In the genomic region with DNA sequence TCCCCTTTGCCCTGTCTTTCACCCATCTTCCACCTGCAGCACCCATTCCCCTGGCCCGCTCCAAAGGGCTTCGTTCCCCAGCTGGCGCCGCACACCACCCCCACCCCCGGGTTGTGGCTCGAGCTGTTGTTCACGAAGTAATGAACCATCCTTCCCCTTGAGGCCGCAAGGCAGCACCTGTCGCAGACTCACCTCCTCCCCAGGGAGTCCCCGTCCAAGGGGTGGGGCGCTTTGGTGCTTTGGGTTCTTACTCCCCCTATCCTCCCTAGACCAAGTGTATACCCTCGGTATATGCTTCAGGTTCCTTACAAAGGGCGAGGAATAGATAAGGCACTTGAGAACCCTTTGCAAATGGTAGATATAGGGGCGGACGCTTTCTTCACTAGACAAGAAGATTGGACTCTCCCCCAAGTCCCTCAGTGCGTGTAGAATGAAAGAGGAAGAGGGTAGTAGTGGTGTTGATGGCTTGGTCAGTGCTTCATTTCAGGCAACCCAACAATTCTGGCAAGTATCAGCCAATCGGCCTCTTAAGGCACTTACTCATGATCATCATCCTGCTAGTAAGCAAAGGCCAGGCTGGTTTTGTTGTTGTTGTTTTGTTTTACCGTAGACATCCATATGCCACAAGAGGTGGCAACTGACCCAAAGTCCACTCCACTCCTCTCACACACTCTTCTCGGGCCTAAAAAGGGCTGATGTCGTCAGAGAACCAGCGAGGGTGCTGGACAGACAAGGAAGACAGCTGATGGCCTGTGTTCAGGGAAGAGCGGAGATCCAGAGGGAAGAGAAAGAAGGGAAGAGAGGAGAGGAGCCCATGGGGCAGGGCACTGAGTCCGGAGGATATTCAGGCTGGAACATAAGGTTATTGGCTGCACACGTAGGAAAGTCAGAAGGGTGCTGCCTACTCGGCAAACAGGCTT, we compare ENCODE assay signal across 8 mouse cellular contexts. TPM values are rescaled to one million over a fixed set of nuclear protein-coding genes. Genes with fewer than 3 reads are reported as not detected.
DNase-seq lines count a peak whose midpoint lies in the region; ATAC-seq and TF ChIP-seq lines count a peak whose summit lies in the region.

No protein-coding gene starts in this region.

- no peaks in the 10 kb centered on the region for H3K27me3 ChIP-seq in hindbrain, postnatal 0 days (ENCODE audit: insufficient read depth, low read length)
- H3K27me3 ChIP-seq in lung, postnatal 0 days (replicated peaks; ENCODE audit: insufficient read depth, low read length), result no peaks in the 10 kb centered on the region

- TF ChIP-seq CTCF in embryonic fibroblast, embryonic 13.5 days (IDR thresholded peaks at IDR 0.05; ENCODE audit: borderline replicate concordance, insufficient read depth, low read length), result no peak
- TF ChIP-seq CTCF in hindbrain, postnatal 0 days (IDR thresholded peaks at IDR 0.05; ENCODE audit: low read depth), result no peak
- TF ChIP-seq CTCF in lung, postnatal 0 days (IDR thresholded peaks at IDR 0.05), result no peak

- ATAC-seq in hindbrain, postnatal 0 days, result no peak
- ATAC-seq in lung, postnatal 0 days, result no peak

- TF ChIP-seq EP300 in lung, postnatal 0 days (IDR thresholded peaks at IDR 0.05), result no peak

- peak overlapping the region; percentile 93 for H3K27ac ChIP-seq in embryonic fibroblast, embryonic 13.5 days (ENCODE audit: insufficient read depth, low read length)
- peak overlapping the region; percentile 65; the same call in 1 of the 2 replicates for H3K27ac ChIP-seq in hindbrain, postnatal 0 days
- peak overlapping the region; percentile 97 for H3K27ac ChIP-seq in lung, postnatal 0 days (ENCODE audit: low read length)

- peaks cover 11% of the 10 kb centered on the region for H3K4me1 ChIP-seq in embryonic fibroblast, embryonic 13.5 days (ENCODE audit: control insufficient read depth, insufficient read depth, low read length)
- H3K4me1 ChIP-seq in hindbrain, postnatal 0 days (ENCODE audit: insufficient read depth, low read length), result peaks cover 21% of the 10 kb centered on the region
- peaks cover 38% of the 10 kb centered on the region for H3K4me1 ChIP-seq in lung, postnatal 0 days (ENCODE audit: insufficient read depth, low read depth, low read length)

- peak overlapping the region; percentile 91 for H3K4me2 ChIP-seq in hindbrain, postnatal 0 days (ENCODE audit: low read depth, low read length)
- peak overlapping the region; percentile 73 for H3K4me2 ChIP-seq in lung, postnatal 0 days (replicated peaks; ENCODE audit: low read depth, low read length)

- TF ChIP-seq POLR2A in embryonic fibroblast, embryonic 13.5 days (IDR thresholded peaks at IDR 0.05; ENCODE audit: low read depth, low read length), result no peak

- H3K4me3 ChIP-seq in embryonic fibroblast, embryonic 13.5 days (ENCODE audit: insufficient read depth, low read length), result peak overlapping the region; percentile 69
- H3K4me3 ChIP-seq in hindbrain, postnatal 0 days (ENCODE audit: low read length), result peak overlapping the region; percentile 47
- peak overlapping the region; percentile 73 for H3K4me3 ChIP-seq in lung, postnatal 0 days (ENCODE audit: low read depth, low read length)

- H3K9me3 ChIP-seq in hindbrain, postnatal 0 days (ENCODE audit: low read length), result no peaks in the 10 kb centered on the region
- H3K9me3 ChIP-seq in lung, postnatal 0 days (ENCODE audit: low read length), result no peaks in the 10 kb centered on the region

- H3K36me3 ChIP-seq in hindbrain, postnatal 0 days (ENCODE audit: insufficient read depth, low read length), result no peaks in the 10 kb centered on the region
- H3K36me3 ChIP-seq in lung, postnatal 0 days (ENCODE audit: insufficient read depth, low read length), result peaks cover 4% of the 10 kb centered on the region; the same call in 1 of the 2 replicates

- WGBS in hindbrain, postnatal 0 days, result 45% methylated on average over 25 of the region's 25 CpGs
- 41% methylated on average over 24 of the region's 25 CpGs for WGBS in lung, postnatal 0 days

- H3K9ac ChIP-seq in hindbrain, postnatal 0 days (replicated peaks; ENCODE audit: low read length), result peak overlapping the region; percentile 55; the same call in 1 of the 2 replicates
- H3K9ac ChIP-seq in lung, postnatal 0 days (replicated peaks; ENCODE audit: low read depth), result peak overlapping the region; percentile 83; the same call in 1 of the 2 replicates

- peak; percentile 47 for DNase-seq in 3134 (ENCODE audit: extremely low read depth, insufficient read length, low spot score)
- peak; percentile 94 to 95 for DNase-seq in B cell, adult 2 months
- DNase-seq in hindbrain, postnatal 0 days (ENCODE audit: low spot score), result no peak
- DNase-seq in lung, postnatal 0 days (ENCODE audit: low spot score), result peak; percentile 36
- DNase-seq in spleen, adult 18-20 months, result peak; percentile 81 to 89
- DNase-seq in frontal cortex, adult 2 months (ENCODE audit: extremely low spot score in 1 of 2, low spot score in 1 of 2), result no peak
- no peak for DNase-seq in layer of hippocampus, postnatal 10 days (ENCODE audit: low spot score in 2 of 2)

RNA-seq across cellular contexts. Expression of a gene that starts 4.4 kb away (rescaled TPM):
- polyA plus RNA-seq in embryonic fibroblast, embryonic 13.5 days (2011; ENCODE audit: insufficient read length, low read depth, missing spikeins), result 169 and 247 TPM in 2 replicates
- total RNA-seq in hindbrain, postnatal 0 days (2014; rRNA removed), result 20.5 and 22.4 TPM in 2 replicates
- polyA plus RNA-seq in hindbrain, postnatal 0 days (2015; fragmentation: Nextera tagmentation; extraction: Ambion mirVana), result 9.3 and 9.5 TPM in 2 replicates
- polyA plus RNA-seq in lung, postnatal 0 days (2015; fragmentation: Nextera tagmentation; extraction: Ambion mirVana), result 88.5 and 102 TPM in 2 replicates
- 15.8 and 19.3 TPM in 2 replicates for polyA plus RNA-seq in frontal cortex, adult 2 months (2012; rRNA removed)
- total RNA-seq in layer of hippocampus, postnatal 10 days (2021), result 10 to 100 TPM; 27.6 to 27.9 TPM

RNA-seq across cellular contexts. Expression of a gene that starts 23.9 kb away (rescaled TPM):
- 15.2 and 17.8 TPM in 2 replicates for polyA plus RNA-seq in embryonic fibroblast, embryonic 13.5 days (2011; ENCODE audit: insufficient read length, low read depth, missing spikeins)
- total RNA-seq in hindbrain, postnatal 0 days (2014; rRNA removed), result 52.1 and 53.2 TPM in 2 replicates
- polyA plus RNA-seq in hindbrain, postnatal 0 days (2015; fragmentation: Nextera tagmentation; extraction: Ambion mirVana), result 38.8 and 43.9 TPM in 2 replicates
- 60.2 and 71.4 TPM in 2 replicates for polyA plus RNA-seq in lung, postnatal 0 days (2015; fragmentation: Nextera tagmentation; extraction: Ambion mirVana)
- polyA plus RNA-seq in frontal cortex, adult 2 months (2012; rRNA removed), result 57.2 and 66.7 TPM in 2 replicates
- total RNA-seq in layer of hippocampus, postnatal 10 days (2021), result 10 to 100 TPM; 47.4 to 49.7 TPM

RNA-seq across cellular contexts. Expression of a gene that starts 24.3 kb away (rescaled TPM):
- 133 TPM in 2 replicates for polyA plus RNA-seq in embryonic fibroblast, embryonic 13.5 days (2011; ENCODE audit: insufficient read length, low read depth, missing spikeins)
- 83.3 and 111 TPM in 2 replicates for total RNA-seq in hindbrain, postnatal 0 days (2014; rRNA removed)
- polyA plus RNA-seq in hindbrain, postnatal 0 days (2015; fragmentation: Nextera tagmentation; extraction: Ambion mirVana), result 82.3 and 82.5 TPM in 2 replicates
- 83.8 and 90.3 TPM in 2 replicates for polyA plus RNA-seq in lung, postnatal 0 days (2015; fragmentation: Nextera tagmentation; extraction: Ambion mirVana)
- polyA plus RNA-seq in frontal cortex, adult 2 months (2012; rRNA removed), result 83.6 and 84.2 TPM in 2 replicates
- total RNA-seq in layer of hippocampus, postnatal 10 days (2021), result 100 to 1,000 TPM; 127 to 129 TPM

Comparison
In these comparisons a context has a peak if more than half of its experiments do, and no peak if none do; other contexts are left out.
1. DNase-seq: peak in 3134 (single experiment), B cell, adult 2 months (2 of 2), lung, postnatal 0 days (single experiment) and spleen, adult 18-20 months (2 of 2); none in hindbrain, postnatal 0 days (single experiment), frontal cortex, adult 2 months (0 of 2) and layer of hippocampus, postnatal 10 days (0 of 2).
2. Peak in every context shown above with its lines, with median percentiles within 50 percentile points of each other: H3K27ac ChIP-seq and H3K4me3 ChIP-seq.